Mouse (Mus musculus) testis, adult 2 months (tissue): ENCODE data around the gene Msto1.
A peak's percentile ranks its signal among the peaks of the same experiment; 100 is the strongest.

Source experiments
- CTCF ChIP-seq: fragments of 200-500 bp; IDR thresholded peaks from 2 replicates; pipeline ENCODE4 v1.5.1; 2012; ENCODE audit warnings: low read depth, mild to moderate bottlenecking, inconsistent platforms, low read length, moderate library complexity; ENCODE audit not compliant: control insufficient read depth, insufficient read depth, insufficient replicate concordance
- POLR2A ChIP-seq: fragments of 200-500 bp; IDR thresholded peaks from 2 replicates; pipeline ENCODE4 v1.6.1; 2012; ENCODE audit warnings: low read depth, mild to moderate bottlenecking, inconsistent platforms, low read length, moderate library complexity; ENCODE audit not compliant: control insufficient read depth

DNA sequence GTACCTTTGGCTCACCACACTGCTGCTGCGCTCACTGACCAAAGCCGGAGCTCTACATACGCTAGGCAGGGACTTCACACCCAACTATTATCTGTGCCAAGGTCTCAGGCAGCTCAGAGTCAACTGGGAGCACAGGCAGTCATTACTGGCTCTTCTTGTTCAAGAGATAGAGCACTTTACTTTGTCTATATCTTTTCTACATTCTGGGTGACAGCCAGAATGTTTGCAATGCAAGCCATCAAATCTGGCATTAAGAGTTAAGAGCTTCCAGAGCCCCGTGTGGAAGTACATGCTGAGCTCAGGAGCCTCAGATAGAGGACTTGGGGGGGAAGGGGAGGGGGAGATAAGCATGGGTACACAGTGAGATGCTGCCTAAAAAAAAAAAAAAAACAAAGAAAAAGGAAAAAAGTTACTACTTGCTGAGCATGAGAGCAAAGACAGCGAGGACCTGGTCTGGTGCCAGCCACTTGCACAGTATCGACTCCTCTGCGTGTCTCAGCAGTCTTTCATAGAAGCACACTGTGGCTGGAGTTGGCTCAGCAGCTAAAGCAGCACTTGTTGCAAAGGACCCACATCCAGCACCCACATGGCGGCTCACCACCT, 10.3 kb upstream of the Msto1 start:
- peak; percentile 46; the same call in 1 of the 2 replicates for TF ChIP-seq POLR2A
- TF ChIP-seq CTCF = no peak
